Mouse (Mus musculus) stomach, embryonic 14.5 days (tissue): ENCODE data around the gene Psapl1. TPM values are rescaled to one million over a fixed set of nuclear protein-coding genes. Genes with fewer than 3 reads are reported as not detected.

Experiments used
- ATAC-seq: fragments of 200-750 bp; cut with Nextera tagmentation; 2 replicates; pipeline ENCODE4 v1.8.0; 2017; ENCODE audit warnings: low read depth, moderate TSS enrichment; ENCODE audit not compliant: insufficient number of reproducible peaks, insufficient read depth, low FRiP score
- H3K27ac ChIP-seq: fragments of 300-500 bp; sonication (generic); 2 replicates; pipeline ENCODE4 v1.5.1; 2014; ENCODE audit warnings: mild to moderate bottlenecking, low read length, moderate library complexity, mixed read lengths
- H3K27me3 ChIP-seq: fragments of 300-500 bp; sonication (generic); 2 replicates; pipeline ENCODE4 v1.6.1; 2014; ENCODE audit warnings: low read length, control low read depth, mixed read lengths; ENCODE audit not compliant: control insufficient read depth, insufficient read depth
- H3K36me3 ChIP-seq: fragments of 300-500 bp; sonication (generic); 2 replicates; pipeline ENCODE4 v1.6.1; 2014; ENCODE audit warnings: mild to moderate bottlenecking, control low read depth, low read length, moderate library complexity, mixed read lengths; ENCODE audit not compliant: control insufficient read depth, insufficient read depth
- H3K4me1 ChIP-seq: fragments of 300-500 bp; sonication (generic); 2 replicates; pipeline ENCODE4 v1.6.1; 2014; ENCODE audit warnings: low read length, control low read depth, mixed read lengths; ENCODE audit not compliant: control insufficient read depth, insufficient read depth
- H3K4me2 ChIP-seq: fragments of 300-500 bp; sonication (generic); replicated peaks from 2 replicates; pipeline ENCODE4 v1.6.1; 2014; ENCODE audit warnings: low read depth, low read length, control low read depth
- H3K4me3 ChIP-seq: fragments of 300-500 bp; sonication (generic); 2 replicates; pipeline ENCODE4 v1.5.1; 2014; ENCODE audit warnings: low read depth, low read length, control low read depth
- H3K9ac ChIP-seq: fragments of 300-500 bp; sonication (generic); replicated peaks from 2 replicates; pipeline ENCODE4 v1.6.1; 2014; ENCODE audit warnings: low read depth, mild to moderate bottlenecking, control low read depth, low read length, moderate library complexity, mixed read lengths
- H3K9me3 ChIP-seq: fragments of 300-500 bp; sonication (generic); 2 replicates; pipeline ENCODE4 v1.6.1; 2016; ENCODE audit warnings: low read depth, low read length, control low read depth; ENCODE audit not compliant: control insufficient read depth
- WGBS: fragments of 180-500 bp; shearing (Covaris S2); extraction: QIAGEN DNeasy Blood & Tissue Kit; methylation state at CpG from one replicate; pipeline ENCODE4 v1.1.7; 2014; 5-methylcytosine and 5-hydroxymethylcytosine counted together
- polyA plus RNA-seq: library from polyadenylated mRNA; unstranded; fragments of >200 nt; fragmentation: Nextera tagmentation; extraction: Ambion mirVana; gene quantifications from 2 replicates; pipeline ENCODE4 v1.2.1, GENCODE M21; 2014

Gene Psapl1
- 2.4 and 3.3 TPM in 2 replicates for polyA plus RNA-seq

DNA sequence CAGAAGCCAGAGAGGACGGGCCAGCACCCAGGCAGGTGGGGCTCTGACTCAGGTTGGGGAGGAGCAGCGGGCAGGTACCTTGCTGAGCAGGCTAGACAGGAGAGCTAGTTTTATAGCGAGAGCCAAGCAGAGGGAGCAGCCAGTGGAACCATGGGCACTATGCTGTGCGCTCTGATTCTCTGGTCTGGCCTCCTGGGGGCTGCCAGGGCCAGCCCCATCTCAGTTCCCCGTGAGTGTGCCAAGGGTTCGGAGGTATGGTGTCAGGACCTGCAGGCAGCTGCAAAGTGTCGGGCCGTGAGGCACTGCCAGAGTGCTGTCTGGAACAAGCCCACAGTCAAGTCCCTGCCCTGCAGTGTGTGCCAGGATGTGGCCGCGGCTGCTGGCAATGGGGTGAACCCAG lies at the start of gene Psapl1:
Gene Psapl1 (plus strand): TSS at position 106 of the 400 bp plus-strand sequence.
- H3K4me3 ChIP-seq = no peak within 1 kb of the TSS
- no peak within 1 kb of the TSS for H3K4me2 ChIP-seq
- no peak for ATAC-seq
- 83% methylated on average over 10 of the region's 10 CpGs for WGBS
- peak within 1 kb of the TSS; percentile 55; the same call in 1 of the 2 replicates for H3K27ac ChIP-seq
- H3K9ac ChIP-seq = no peak within 1 kb of the TSS
- H3K9me3 ChIP-seq = no peaks in the 10 kb centered on the region
- no peaks in the 10 kb centered on the region for H3K36me3 ChIP-seq
- no peaks in the 10 kb centered on the region for H3K4me1 ChIP-seq
- no peaks in the 10 kb centered on the region for H3K27me3 ChIP-seq

DNA sequence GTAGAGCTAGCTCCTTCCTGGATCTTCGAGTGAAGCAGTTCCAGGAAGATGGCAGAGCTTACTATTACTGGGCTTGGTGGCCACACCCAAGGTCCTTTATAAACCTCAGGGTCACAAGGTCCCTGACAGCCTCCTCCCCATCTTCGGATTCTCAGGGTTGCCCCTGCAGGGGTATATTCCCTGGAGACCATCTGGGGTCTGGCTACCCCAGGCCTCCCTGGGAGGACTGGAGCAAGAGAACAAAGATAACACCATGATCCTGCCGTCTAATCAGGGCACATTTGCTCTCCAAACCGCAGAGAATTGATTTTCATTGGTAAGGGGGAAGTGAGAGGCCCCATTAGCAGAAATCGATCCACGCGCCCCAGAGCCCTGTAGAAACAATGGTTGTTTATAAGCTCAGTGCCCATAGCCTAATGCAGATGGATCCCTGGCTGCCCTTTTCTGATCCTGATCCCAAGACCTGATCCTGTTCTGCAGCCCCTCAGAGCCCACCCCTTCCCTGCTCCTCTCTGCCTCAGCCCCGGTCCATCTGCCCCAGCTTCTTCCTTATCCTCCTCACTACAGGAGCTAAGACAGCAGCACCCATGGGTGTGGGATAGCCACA lies 48.8 kb upstream of the Psapl1 start:
- Histone ChIP-seq H3K27ac (no peak overlapping the region), H3K4me2 (no peak overlapping the region), H3K4me1 (no peaks in the 10 kb centered on the region), H3K9me3 (no peaks in the 10 kb centered on the region), H3K27me3 (no peaks in the 10 kb centered on the region), H3K36me3 (no peaks in the 10 kb centered on the region), H3K9ac (no peak overlapping the region), H3K4me3 (no peak overlapping the region)
- no peak for ATAC-seq
- WGBS = 48% methylated on average over 8 of the region's 8 CpGs

DNA sequence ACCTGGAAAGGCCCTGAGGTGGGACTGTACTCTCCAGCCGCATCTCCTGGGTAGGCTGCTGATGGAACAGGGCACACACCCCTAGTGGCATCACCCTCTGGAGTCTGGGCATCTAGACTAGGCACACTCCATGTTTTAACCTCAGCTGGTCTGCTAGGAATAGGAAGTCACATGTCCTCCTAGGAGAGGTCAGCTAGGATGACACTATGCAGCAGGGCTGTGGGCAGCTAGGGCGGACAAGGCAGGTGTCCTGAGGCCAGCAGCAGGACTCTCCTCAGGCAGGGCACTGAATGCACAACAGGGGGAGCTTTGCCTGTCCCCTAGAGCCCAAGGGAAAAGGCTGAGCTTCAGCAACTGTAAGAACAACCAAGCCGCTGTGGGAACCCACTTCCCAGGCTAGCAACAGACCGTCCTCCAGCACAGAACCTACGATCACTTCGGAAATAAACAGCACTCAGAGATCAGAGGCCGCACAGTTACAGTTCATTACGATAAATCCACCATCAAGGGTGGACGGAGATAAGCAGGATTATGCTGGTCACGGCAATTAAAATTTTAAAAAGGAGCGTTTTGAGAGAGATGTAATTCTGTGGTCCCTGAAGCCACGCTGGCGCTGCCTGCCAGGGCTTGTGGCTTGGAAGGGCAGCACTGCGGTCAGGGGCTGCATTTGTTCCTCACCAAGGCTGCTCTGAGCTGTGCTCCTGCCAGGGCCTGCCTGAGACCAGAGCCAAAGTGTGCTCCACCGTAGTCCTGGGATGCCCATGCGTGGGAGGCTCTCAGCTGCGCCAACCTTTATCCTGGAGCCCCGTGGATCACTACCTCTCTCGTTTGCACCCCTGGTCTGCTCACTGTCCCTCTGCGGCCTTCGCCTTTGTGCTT lies 38.2 kb upstream of the Psapl1 start:
- no peak overlapping the region for H3K4me2 ChIP-seq
- H3K4me1 ChIP-seq = no peaks in the 10 kb centered on the region
- no peak overlapping the region for H3K27ac ChIP-seq
- H3K9me3 ChIP-seq = no peaks in the 10 kb centered on the region
- H3K27me3 ChIP-seq = no peaks in the 10 kb centered on the region
- H3K4me3 ChIP-seq = no peak overlapping the region
- H3K9ac ChIP-seq = no peak overlapping the region
- 81% methylated on average over 21 of the region's 21 CpGs for WGBS
- no peak for ATAC-seq
- no peaks in the 10 kb centered on the region for H3K36me3 ChIP-seq

DNA sequence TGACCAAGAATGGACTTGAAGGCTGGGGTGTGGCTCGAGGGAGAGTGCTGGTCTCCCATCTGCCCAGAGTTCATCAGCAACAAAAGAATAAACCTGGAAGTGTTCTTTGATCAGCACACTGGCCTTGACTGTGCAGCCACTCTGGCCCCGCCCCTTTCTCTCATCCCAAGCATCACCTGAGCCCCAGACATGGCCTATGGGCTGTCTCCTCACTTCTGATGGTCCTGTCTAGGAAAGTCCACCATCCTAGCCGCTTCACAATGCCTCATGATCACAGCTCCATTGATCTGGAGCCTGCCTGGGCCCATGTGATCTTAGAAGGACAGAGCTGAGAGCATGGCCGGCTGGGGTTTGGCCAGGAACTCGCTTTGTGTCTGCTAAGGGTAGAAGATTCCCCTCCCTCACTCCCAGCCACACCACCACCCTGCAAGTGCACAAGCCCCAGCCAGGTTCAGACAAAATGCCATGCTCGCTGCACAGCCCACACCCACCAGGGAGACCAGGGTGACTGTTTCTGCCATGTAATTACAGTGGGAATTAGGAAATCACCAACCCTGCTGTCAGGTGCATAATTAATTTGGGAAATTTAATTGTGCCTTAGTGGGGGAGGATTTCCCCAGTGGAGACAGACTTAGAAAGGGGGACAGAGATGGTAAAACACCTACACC lies 37.3 kb upstream of the Psapl1 start:
- no peaks in the 10 kb centered on the region for H3K9me3 ChIP-seq
- ATAC-seq = no peak
- 78% methylated on average over 6 of the region's 6 CpGs for WGBS
- H3K4me3 ChIP-seq = no peak overlapping the region
- no peaks in the 10 kb centered on the region for H3K4me1 ChIP-seq
- H3K9ac ChIP-seq = no peak overlapping the region
- H3K27me3 ChIP-seq = no peaks in the 10 kb centered on the region
- H3K27ac ChIP-seq = no peak overlapping the region
- H3K4me2 ChIP-seq = no peak overlapping the region
- no peaks in the 10 kb centered on the region for H3K36me3 ChIP-seq

DNA sequence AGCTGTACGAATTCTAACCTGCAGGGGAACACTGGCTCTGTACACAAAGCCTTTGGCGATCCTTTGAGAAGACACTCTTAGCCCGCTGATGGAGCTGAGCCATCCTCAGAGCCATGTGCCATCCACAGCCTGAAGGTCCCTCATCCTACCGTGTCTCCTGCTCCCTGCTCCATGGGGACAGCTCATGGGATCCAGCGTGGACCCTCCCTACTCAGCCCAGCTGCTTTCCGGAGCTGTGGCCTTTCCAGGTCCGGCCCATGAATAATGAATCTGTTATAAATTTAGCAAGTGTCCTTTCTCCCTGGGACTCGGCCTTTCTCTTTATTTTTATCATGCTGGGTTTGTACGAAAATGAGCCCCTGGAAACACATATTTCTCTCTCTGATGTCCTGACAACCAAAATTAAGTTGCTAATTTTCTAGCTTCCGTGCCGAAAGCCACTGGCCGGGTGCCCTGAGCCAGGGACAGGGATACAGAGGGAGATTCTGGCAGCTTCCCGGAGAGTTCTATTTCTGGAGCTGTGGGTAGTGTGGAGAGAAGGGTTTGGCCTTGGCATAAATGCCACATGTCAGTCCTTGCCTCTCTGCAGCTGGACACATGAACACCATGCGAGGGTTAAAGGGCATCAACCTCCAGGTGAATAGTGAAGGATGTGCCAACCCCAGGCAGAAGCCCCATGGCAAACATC lies 34.7 kb upstream of the Psapl1 start:
- Histone ChIP-seq H3K27me3 (no peaks in the 10 kb centered on the region), H3K4me3 (no peak overlapping the region), H3K9ac (no peak overlapping the region), H3K4me2 (no peak overlapping the region), H3K36me3 (no peaks in the 10 kb centered on the region), H3K9me3 (no peaks in the 10 kb centered on the region), H3K27ac (no peak overlapping the region), H3K4me1 (no peaks in the 10 kb centered on the region)
- ATAC-seq = no peak
- 76% methylated on average over 14 of the region's 14 CpGs for WGBS

DNA sequence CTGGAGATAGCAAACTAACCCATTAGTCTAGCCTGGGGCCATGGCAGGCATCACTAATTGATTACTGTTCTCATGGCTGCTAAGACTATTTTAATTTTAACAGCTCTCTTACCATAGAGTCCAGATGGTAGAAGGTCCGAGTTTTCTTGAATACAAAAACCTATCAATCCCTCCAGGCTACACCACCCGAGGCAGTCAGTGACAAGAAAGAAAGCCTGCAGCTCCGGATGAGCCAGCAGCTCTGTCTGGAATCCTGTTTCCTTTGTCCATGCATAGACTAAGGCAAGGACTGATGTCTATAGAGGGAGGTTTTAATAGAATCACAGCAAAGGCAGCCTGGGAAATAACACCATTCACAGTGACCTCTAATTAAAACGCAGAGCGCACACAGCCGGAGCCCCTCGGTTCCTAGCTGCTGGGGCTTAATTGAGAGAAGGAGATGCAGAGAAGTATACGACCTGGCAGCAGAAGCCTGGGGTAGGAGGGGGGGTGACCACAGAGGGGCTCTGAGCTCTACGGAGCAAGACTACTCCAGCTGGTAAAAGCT lies 29.2 kb upstream of the Psapl1 start:
- Histone ChIP-seq H3K4me1 (no peaks in the 10 kb centered on the region), H3K27me3 (no peaks in the 10 kb centered on the region), H3K9ac (no peak overlapping the region), H3K4me2 (no peak overlapping the region), H3K36me3 (no peaks in the 10 kb centered on the region), H3K4me3 (no peak overlapping the region), H3K27ac (peak overlapping the region; percentile 33; the same call in 1 of the 2 replicates), H3K9me3 (no peaks in the 10 kb centered on the region)
- no peak; the same call in 1 of the 2 replicates for ATAC-seq
- 54% methylated on average over 9 of the region's 9 CpGs for WGBS

DNA sequence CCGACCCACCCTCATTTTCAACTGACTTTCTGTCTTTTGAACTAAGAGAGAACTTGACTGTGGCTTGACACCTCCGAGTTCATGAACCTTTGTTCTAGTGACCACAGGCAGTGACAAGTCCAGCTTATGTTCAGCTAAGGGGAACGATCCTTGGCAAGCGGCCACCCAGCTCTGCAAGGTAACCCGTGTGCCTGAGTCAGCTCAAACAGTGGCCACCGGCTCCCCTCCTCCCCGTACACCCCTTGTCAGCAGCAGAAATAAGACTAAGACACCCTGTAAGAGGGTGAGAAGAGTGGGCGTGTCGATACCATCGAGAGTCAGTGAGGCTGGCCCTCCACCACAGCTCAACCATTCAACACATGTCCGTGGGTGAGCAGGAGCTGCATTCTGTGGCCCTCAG lies 27.4 kb upstream of the Psapl1 start:
- Histone ChIP-seq H3K9me3 (no peaks in the 10 kb centered on the region), H3K4me2 (no peak overlapping the region), H3K27me3 (no peaks in the 10 kb centered on the region), H3K4me3 (no peak overlapping the region), H3K4me1 (no peaks in the 10 kb centered on the region), H3K27ac (no peak overlapping the region), H3K9ac (no peak overlapping the region), H3K36me3 (no peaks in the 10 kb centered on the region)
- 85% methylated on average over 11 of the region's 11 CpGs for WGBS
- no peak for ATAC-seq

DNA sequence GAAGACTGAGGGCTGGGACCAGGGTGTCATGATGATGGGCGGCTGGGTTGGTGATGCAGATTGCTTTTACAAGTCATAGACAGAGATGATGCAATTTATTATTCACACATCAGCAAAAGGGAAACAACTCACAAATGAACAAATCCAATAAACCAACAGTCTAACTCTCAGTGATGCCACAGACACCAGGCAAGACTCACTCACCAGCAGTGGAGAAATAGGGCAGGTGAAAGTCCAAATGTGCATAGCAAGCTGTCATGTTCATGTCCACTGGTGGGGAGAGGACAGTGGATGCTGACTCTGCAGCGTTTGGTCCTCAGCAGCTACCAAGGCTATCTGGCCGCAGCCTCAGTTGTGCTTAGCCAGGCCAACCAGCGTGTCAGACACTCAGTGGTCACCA lies 26.9 kb upstream of the Psapl1 start:
- Histone ChIP-seq H3K9me3 (no peaks in the 10 kb centered on the region), H3K4me2 (no peak overlapping the region), H3K36me3 (no peaks in the 10 kb centered on the region), H3K9ac (no peak overlapping the region), H3K4me1 (no peaks in the 10 kb centered on the region), H3K27me3 (no peaks in the 10 kb centered on the region), H3K4me3 (no peak overlapping the region), H3K27ac (no peak overlapping the region)
- ATAC-seq = no peak
- WGBS = 90% methylated on average over 4 of the region's 4 CpGs
